Mouse (Mus musculus) left cerebral cortex, adult 11 months (tissue): Measurements from ENCODE around the gene Selenot.

ENCODE experiments used
- DNase-seq: peaks from one replicate; pipeline ENCODE4 v3.0.0; 2022; ENCODE audit warnings: low spot score

Gene Selenot

GRCm38 (mm10) chr3:58636406-58637295 is 60.2 kb downstream of the Selenot start, which contains the start of gene Erich6:
Gene Erich6, minus strand, starts transcription at chr3:58637207.
- peak; percentile 6 for DNase-seq
